Mouse (Mus musculus): Measurements from ENCODE around the gene Apoc3. TPM values are rescaled to one million over a fixed set of nuclear protein-coding genes. Genes with fewer than 3 reads are reported as not detected.

Apoc3 gene
- polyA plus RNA-seq, 1 experiment from 2014 or later: not detected

GRCm38 (mm10) chr9:46208401-46208974 lies 26.9 kb downstream of the Apoc3 start:
- ATAC-seq: no peak
- 90% methylated on average over 13 of the region's 13 CpGs for whole genome bisulfite sequencing
- H3K9me3 ChIP-seq (replicated peaks; ENCODE audit: control insufficient read depth, low read length, poor library complexity, severe bottlenecking): no peaks in the 10 kb centered on the region
- H3K4me3 ChIP-seq (ENCODE audit: low read depth, low read length): no peak overlapping the region
- H3K4me2 ChIP-seq (ENCODE audit: low read length): no peak overlapping the region
- H3K27ac ChIP-seq (ENCODE audit: low read length): no peak overlapping the region
- no peaks in the 10 kb centered on the region for H3K4me1 ChIP-seq (ENCODE audit: control insufficient read depth, insufficient read depth, low read length)
- peaks cover 35% of the 10 kb centered on the region for H3K36me3 ChIP-seq (ENCODE audit: control insufficient read depth, insufficient read depth, low read length)
- H3K27me3 ChIP-seq (ENCODE audit: control insufficient read depth, insufficient read depth, low read depth, low read length): no peaks in the 10 kb centered on the region
- H3K9ac ChIP-seq (ENCODE audit: low read depth, low read length): no peak overlapping the region

- H3K36me3 ChIP-seq (ENCODE audit: control insufficient read depth, insufficient read depth, low read length): peaks cover 30% of the 10 kb centered on the region
- H3K9ac ChIP-seq (ENCODE audit: low read depth, low read length): no peak overlapping the region
- no peaks in the 10 kb centered on the region for H3K4me1 ChIP-seq (ENCODE audit: control insufficient read depth, insufficient read depth, low read length)
- H3K9me3 ChIP-seq (replicated peaks; ENCODE audit: control insufficient read depth, low read length, poor library complexity, severe bottlenecking): no peaks in the 10 kb centered on the region
- WGBS: 92% methylated on average over 6 of the region's 6 CpGs
- no peaks in the 10 kb centered on the region for H3K27me3 ChIP-seq (ENCODE audit: control insufficient read depth, insufficient read depth, low read depth, low read length)
- no peak for ATAC-seq
- H3K4me2 ChIP-seq (ENCODE audit: low read length): no peak overlapping the region
- H3K4me3 ChIP-seq (ENCODE audit: low read depth, low read length): no peak overlapping the region
- no peak overlapping the region for H3K27ac ChIP-seq (ENCODE audit: low read length)
Observed at GRCm38 (mm10) chr9:46207501-46207869, 28.0 kb downstream of the Apoc3 start.

- WGBS: 93% methylated on average over 10 of the region's 10 CpGs
- H3K27ac ChIP-seq (ENCODE audit: low read length): no peak overlapping the region
- no peak overlapping the region for H3K4me3 ChIP-seq (ENCODE audit: low read depth, low read length)
- H3K27me3 ChIP-seq (ENCODE audit: control insufficient read depth, insufficient read depth, low read depth, low read length): no peaks in the 10 kb centered on the region
- H3K36me3 ChIP-seq (ENCODE audit: control insufficient read depth, insufficient read depth, low read length): peaks cover 24% of the 10 kb centered on the region
- H3K4me1 ChIP-seq (ENCODE audit: control insufficient read depth, insufficient read depth, low read length): no peaks in the 10 kb centered on the region
- no peak overlapping the region for H3K9ac ChIP-seq (ENCODE audit: low read depth, low read length)
- no peaks in the 10 kb centered on the region for H3K9me3 ChIP-seq (replicated peaks; ENCODE audit: control insufficient read depth, low read length, poor library complexity, severe bottlenecking)
- H3K4me2 ChIP-seq (ENCODE audit: low read length): no peak overlapping the region
- no peak for ATAC-seq
Observed at GRCm38 (mm10) chr9:46206834-46207500, 28.5 kb downstream of the Apoc3 start.

- 94% methylated on average over 2 of the region's 2 CpGs for WGBS
- Histone ChIP-seq H3K4me1 (ENCODE audit: control insufficient read depth, insufficient read depth, low read length) (no peaks in the 10 kb centered on the region), H3K36me3 (ENCODE audit: control insufficient read depth, insufficient read depth, low read length) (peaks cover 26% of the 10 kb centered on the region), H3K9ac (ENCODE audit: low read depth, low read length) (no peak overlapping the region), H3K9me3 (replicated peaks; ENCODE audit: control insufficient read depth, low read length, poor library complexity, severe bottlenecking) (no peaks in the 10 kb centered on the region), H3K27ac (ENCODE audit: low read length) (no peak overlapping the region), H3K4me3 (ENCODE audit: low read depth, low read length) (no peak overlapping the region), H3K27me3 (ENCODE audit: control insufficient read depth, insufficient read depth, low read depth, low read length) (no peaks in the 10 kb centered on the region), H3K4me2 (ENCODE audit: low read length) (no peak overlapping the region)
- ATAC-seq: no peak
Observed at GRCm38 (mm10) chr9:46199609-46200008, 35.8 kb downstream of the Apoc3 start.

- H3K27me3 ChIP-seq (ENCODE audit: control insufficient read depth, insufficient read depth, low read depth, low read length): no peaks in the 10 kb centered on the region
- H3K4me2 ChIP-seq (ENCODE audit: low read length): no peak overlapping the region
- H3K4me3 ChIP-seq (ENCODE audit: low read depth, low read length): no peak overlapping the region
- no peak overlapping the region for H3K9ac ChIP-seq (ENCODE audit: low read depth, low read length)
- 83% methylated on average over 7 of the region's 7 CpGs for WGBS
- no peak for ATAC-seq
- H3K27ac ChIP-seq (ENCODE audit: low read length): no peak overlapping the region
- H3K4me1 ChIP-seq (ENCODE audit: control insufficient read depth, insufficient read depth, low read length): no peaks in the 10 kb centered on the region
- H3K36me3 ChIP-seq (ENCODE audit: control insufficient read depth, insufficient read depth, low read length): peaks cover 28% of the 10 kb centered on the region
- H3K9me3 ChIP-seq (replicated peaks; ENCODE audit: control insufficient read depth, low read length, poor library complexity, severe bottlenecking): no peaks in the 10 kb centered on the region
Observed at GRCm38 (mm10) chr9:46198936-46199335, 36.5 kb downstream of the Apoc3 start.

GRCm38 (mm10) chr9:46198461-46198860 lies 37.0 kb downstream of the Apoc3 start:
- Histone ChIP-seq H3K9me3 (replicated peaks; ENCODE audit: control insufficient read depth, low read length, poor library complexity, severe bottlenecking) (no peaks in the 10 kb centered on the region), H3K4me2 (ENCODE audit: low read length) (no peak overlapping the region), H3K36me3 (ENCODE audit: control insufficient read depth, insufficient read depth, low read length) (peaks cover 28% of the 10 kb centered on the region), H3K27me3 (ENCODE audit: control insufficient read depth, insufficient read depth, low read depth, low read length) (no peaks in the 10 kb centered on the region), H3K27ac (ENCODE audit: low read length) (no peak overlapping the region), H3K4me3 (ENCODE audit: low read depth, low read length) (no peak overlapping the region), H3K9ac (ENCODE audit: low read depth, low read length) (no peak overlapping the region), H3K4me1 (ENCODE audit: control insufficient read depth, insufficient read depth, low read length) (no peaks in the 10 kb centered on the region)
- 86% methylated on average over 9 of the region's 9 CpGs for WGBS
- ATAC-seq: no peak

- Histone ChIP-seq H3K9me3 (replicated peaks; ENCODE audit: control insufficient read depth, low read length, poor library complexity, severe bottlenecking) (no peaks in the 10 kb centered on the region), H3K4me2 (ENCODE audit: low read length) (no peak overlapping the region), H3K4me1 (ENCODE audit: control insufficient read depth, insufficient read depth, low read length) (no peaks in the 10 kb centered on the region), H3K36me3 (ENCODE audit: control insufficient read depth, insufficient read depth, low read length) (peaks cover 28% of the 10 kb centered on the region), H3K27me3 (ENCODE audit: control insufficient read depth, insufficient read depth, low read depth, low read length) (no peaks in the 10 kb centered on the region), H3K27ac (ENCODE audit: low read length) (no peak overlapping the region), H3K9ac (ENCODE audit: low read depth, low read length) (no peak overlapping the region), H3K4me3 (ENCODE audit: low read depth, low read length) (no peak overlapping the region)
- ATAC-seq: no peak
- 90% methylated on average over 12 of the region's 12 CpGs for WGBS
Observed at GRCm38 (mm10) chr9:46196699-46197169, 38.7 kb downstream of the Apoc3 start.

- H3K9ac ChIP-seq (ENCODE audit: low read depth, low read length): no peak overlapping the region
- H3K27me3 ChIP-seq (ENCODE audit: control insufficient read depth, insufficient read depth, low read depth, low read length): no peaks in the 10 kb centered on the region
- 89% methylated on average over 9 of the region's 9 CpGs for WGBS
- H3K4me1 ChIP-seq (ENCODE audit: control insufficient read depth, insufficient read depth, low read length): no peaks in the 10 kb centered on the region
- H3K4me3 ChIP-seq (ENCODE audit: low read depth, low read length): no peak overlapping the region
- ATAC-seq: no peak
- H3K9me3 ChIP-seq (replicated peaks; ENCODE audit: control insufficient read depth, low read length, poor library complexity, severe bottlenecking): no peaks in the 10 kb centered on the region
- H3K27ac ChIP-seq (ENCODE audit: low read length): no peak overlapping the region
- H3K36me3 ChIP-seq (ENCODE audit: control insufficient read depth, insufficient read depth, low read length): peaks cover 25% of the 10 kb centered on the region
- H3K4me2 ChIP-seq (ENCODE audit: low read length): no peak overlapping the region
Observed at GRCm38 (mm10) chr9:46194809-46195208, 40.6 kb downstream of the Apoc3 start.

- no peak for ATAC-seq
- 72% methylated on average over 6 of the region's 6 CpGs for WGBS
Observed at GRCm38 (mm10) chr9:46192642-46193041, 42.8 kb downstream of the Apoc3 start.

More at GRCm38 (mm10) chr9:46192642-46193041, 42.8 kb downstream of the Apoc3 start:
- H3K27ac ChIP-seq (ENCODE audit: low read length): no peak overlapping the region
- H3K4me3 ChIP-seq (ENCODE audit: low read depth, low read length): no peak overlapping the region
- H3K27me3 ChIP-seq (ENCODE audit: control insufficient read depth, insufficient read depth, low read depth, low read length): no peaks in the 10 kb centered on the region
- no peak overlapping the region for H3K9ac ChIP-seq (ENCODE audit: low read depth, low read length)
- H3K36me3 ChIP-seq (ENCODE audit: control insufficient read depth, insufficient read depth, low read length): peaks cover 13% of the 10 kb centered on the region
- H3K4me1 ChIP-seq (ENCODE audit: control insufficient read depth, insufficient read depth, low read length): peaks cover 2% of the 10 kb centered on the region; the same call in 1 of the 2 replicates
- no peak overlapping the region for H3K4me2 ChIP-seq (ENCODE audit: low read length)
- no peaks in the 10 kb centered on the region for H3K9me3 ChIP-seq (replicated peaks; ENCODE audit: control insufficient read depth, low read length, poor library complexity, severe bottlenecking)

All from midbrain, embryonic 16.5 days (tissue).